Mouse (Mus musculus) hindbrain, embryonic 10.5 days (tissue): ENCODE measurements around the gene Gm7075. TPM values are rescaled to one million over a fixed set of nuclear protein-coding genes. Genes with fewer than 3 reads are reported as not detected.
A peak's percentile ranks its signal among the peaks of the same experiment; 100 is the strongest.
"Not testable (repeated sequence)": the region's sequence is repeated elsewhere in the genome, so short reads cannot be mapped to it uniquely, and the experiment has no call there.

Experiments used
- DNase-seq: peaks from one replicate; pipeline ENCODE4 v3.0.0-alpha.2; 2017; ENCODE audit warnings: low spot score
- H3K27ac ChIP-seq: fragments of 300-500 bp; sonication (generic); 2 replicates; pipeline ENCODE4 v1.5.1; 2016; ENCODE audit warnings: mild to moderate bottlenecking, moderate library complexity
- H3K27me3 ChIP-seq: fragments of 300-500 bp; sonication (generic); 2 replicates; pipeline ENCODE4 v1.6.1; 2016; ENCODE audit warnings: mild to moderate bottlenecking; ENCODE audit not compliant: poor library complexity, insufficient read depth, severe bottlenecking
- H3K36me3 ChIP-seq: fragments of 300-500 bp; sonication (generic); 2 replicates; pipeline ENCODE4 v1.6.1; 2016; ENCODE audit warnings: mild to moderate bottlenecking, moderate library complexity
- H3K4me1 ChIP-seq: fragments of 300-500 bp; sonication (generic); replicated peaks from 2 replicates; pipeline ENCODE4 v1.6.1; 2016; ENCODE audit warnings: mild to moderate bottlenecking
- H3K4me3 ChIP-seq: fragments of 300-500 bp; sonication (generic); 2 replicates; pipeline ENCODE4 v1.5.1; 2016; ENCODE audit warnings: mild to moderate bottlenecking, moderate library complexity
- H3K9me3 ChIP-seq: fragments of 300-500 bp; sonication (generic); 2 replicates; pipeline ENCODE4 v1.6.1; 2016; ENCODE audit warnings: mild to moderate bottlenecking, moderate library complexity
- WGBS: fragments of 180-500 bp; shearing (Covaris S2); methylation state at CpG from one replicate; pipeline ENCODE4 v1.1.7; 2016; 5-methylcytosine and 5-hydroxymethylcytosine counted together
- polyA plus RNA-seq: library from polyadenylated mRNA; unstranded; fragments of >200 nt; fragmentation: Nextera tagmentation; extraction: Ambion mirVana; gene quantifications from 2 replicates; pipeline ENCODE4 v1.2.1, GENCODE M21; 2016

The Gm7075 gene
- not detected in 2 replicates for polyA plus RNA-seq

DNA sequence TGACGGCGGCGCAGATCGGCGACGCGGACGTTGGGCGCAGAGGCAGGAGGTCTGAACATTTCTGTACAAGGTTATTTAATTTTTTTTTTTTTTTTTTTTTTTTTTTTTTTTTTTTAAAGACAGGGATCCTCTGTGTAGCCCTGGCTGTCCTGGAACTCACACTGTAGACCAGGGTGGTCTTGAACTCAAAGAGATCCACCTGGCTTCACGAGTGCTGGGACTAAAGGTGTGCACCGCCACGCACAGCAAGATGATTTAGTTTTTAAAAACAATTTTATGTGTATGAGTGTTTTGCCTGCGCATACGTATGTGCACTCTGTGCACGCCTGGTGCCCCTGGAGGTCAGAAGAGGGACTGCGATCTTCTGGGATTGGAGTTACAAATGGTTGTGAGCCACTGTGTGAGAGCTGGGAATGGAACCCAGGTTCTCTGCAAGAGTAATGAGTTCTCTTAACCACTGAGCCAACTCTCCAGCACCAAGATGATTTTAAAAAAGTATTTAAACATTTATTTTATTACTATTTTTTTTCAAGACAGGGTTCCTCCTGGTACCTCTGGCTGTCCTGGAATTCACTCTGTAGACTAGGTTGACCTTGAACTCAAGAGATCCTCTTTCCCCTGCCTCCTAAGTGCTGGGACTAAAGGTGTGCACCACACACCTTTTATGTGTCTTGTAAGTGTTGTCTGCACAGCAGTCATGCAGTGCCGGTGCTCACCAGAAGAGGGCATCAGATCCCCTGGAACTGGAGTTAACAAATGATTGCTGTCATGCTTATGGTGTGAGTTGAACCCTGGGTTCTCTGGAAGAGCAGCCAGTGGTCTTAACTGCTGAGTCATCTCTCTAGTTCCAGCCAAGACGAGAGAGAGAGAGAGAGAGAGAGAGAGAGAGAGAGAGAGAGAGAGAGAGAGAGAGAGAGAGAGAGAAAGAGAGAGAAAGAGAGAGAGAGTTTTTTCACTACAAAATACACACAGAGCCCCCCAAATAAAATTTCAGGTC is at the start of gene Gm7075:
Gene Gm7075, minus strand, starts transcription at position 51 of the 997 bp plus-strand sequence.
- Histone ChIP-seq H3K9me3 (no peaks in the 10 kb centered on the region), H3K4me1 (0 out of 2 replicates have a peak, but pooled peaks cover 3% of the 10 kb centered on the region), H3K27me3 (no peaks in the 10 kb centered on the region), H3K36me3 (no peaks in the 10 kb centered on the region), H3K4me3 (no peak within 1 kb of the TSS), H3K27ac (no peak within 1 kb of the TSS)
- 88% methylated on average over 18 of the region's 18 CpGs for WGBS
- peak; percentile 48 for DNase-seq

DNA sequence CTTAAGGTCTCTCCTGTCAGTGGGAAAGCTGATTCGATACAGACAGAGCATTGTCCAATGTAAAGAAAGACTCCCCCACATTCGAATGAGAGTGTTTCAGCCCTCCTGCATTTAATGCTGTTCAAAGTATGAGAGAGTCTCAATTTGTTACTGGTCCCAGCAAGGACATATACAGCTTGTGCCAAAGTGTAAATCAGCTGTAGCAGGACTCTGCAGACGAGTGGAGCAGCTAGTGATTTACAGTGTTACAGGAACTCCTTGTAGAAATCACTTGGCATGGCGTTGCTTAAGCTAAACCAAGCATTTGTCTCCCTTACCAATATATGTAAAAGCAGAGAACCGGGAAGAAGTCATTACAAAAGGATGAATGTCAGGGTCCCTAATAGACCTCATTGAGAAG is 39.3 kb upstream of the Gm7075 start:
- H3K9me3 ChIP-seq: no peaks in the 10 kb centered on the region
- H3K27me3 ChIP-seq: no peaks in the 10 kb centered on the region
- DNase-seq: no peak
- H3K27ac ChIP-seq: no peak overlapping the region
- no peak overlapping the region for H3K4me3 ChIP-seq
- no peaks in the 10 kb centered on the region for H3K36me3 ChIP-seq
- 84% methylated on average over 5 of the region's 5 CpGs for WGBS
- 0 out of 2 replicates have a peak, but pooled peaks cover 6% of the 10 kb centered on the region for H3K4me1 ChIP-seq

DNA sequence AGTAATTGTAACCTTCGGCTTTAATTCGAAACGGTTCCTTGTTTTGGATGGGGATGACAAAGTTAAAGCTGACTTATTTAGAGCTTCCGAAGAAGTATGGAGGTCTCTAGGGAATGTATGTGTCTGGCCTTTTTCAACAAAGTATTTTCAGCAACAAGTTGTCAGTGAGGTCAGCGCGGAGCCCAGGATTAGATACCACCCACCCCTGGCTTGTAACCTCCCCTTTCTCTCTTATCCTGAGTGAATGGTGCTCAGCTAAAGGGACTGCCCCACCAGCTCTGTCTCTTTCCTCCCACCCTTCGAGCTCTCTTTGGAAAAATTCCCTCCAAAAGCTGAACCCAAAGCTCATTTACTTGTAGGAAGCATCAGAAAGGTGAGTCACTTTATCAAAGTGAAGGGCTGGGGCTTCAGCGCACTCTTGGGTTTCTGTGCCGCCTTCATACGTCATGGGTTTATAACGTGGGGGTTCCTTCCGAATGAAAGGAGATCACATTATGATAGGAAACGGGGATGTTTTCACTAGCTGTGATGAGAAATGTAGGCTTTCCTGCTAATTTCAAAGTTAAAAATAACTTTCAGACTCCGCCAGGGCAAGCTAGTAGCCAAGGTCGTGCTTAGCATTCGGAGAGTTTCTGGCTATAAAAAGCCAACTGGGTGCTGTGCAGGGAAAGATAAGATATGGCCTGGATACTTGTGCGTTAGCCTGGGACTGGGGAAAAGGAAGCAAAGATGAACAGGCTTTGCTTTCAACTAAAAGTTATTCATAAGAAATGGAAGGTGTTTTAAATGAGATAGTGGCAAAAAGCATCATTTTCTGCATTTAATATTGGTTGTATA is 35.9 kb upstream of the Gm7075 start:
- 87% methylated on average over 17 of the region's 17 CpGs for WGBS
- no peaks in the 10 kb centered on the region for H3K27me3 ChIP-seq
- H3K4me3 ChIP-seq: no peak overlapping the region
- no peaks in the 10 kb centered on the region for H3K36me3 ChIP-seq
- 0 out of 2 replicates have a peak, but pooled peaks cover 6% of the 10 kb centered on the region for H3K4me1 ChIP-seq
- no peaks in the 10 kb centered on the region for H3K9me3 ChIP-seq
- no peak for DNase-seq
- no peak overlapping the region for H3K27ac ChIP-seq

DNA sequence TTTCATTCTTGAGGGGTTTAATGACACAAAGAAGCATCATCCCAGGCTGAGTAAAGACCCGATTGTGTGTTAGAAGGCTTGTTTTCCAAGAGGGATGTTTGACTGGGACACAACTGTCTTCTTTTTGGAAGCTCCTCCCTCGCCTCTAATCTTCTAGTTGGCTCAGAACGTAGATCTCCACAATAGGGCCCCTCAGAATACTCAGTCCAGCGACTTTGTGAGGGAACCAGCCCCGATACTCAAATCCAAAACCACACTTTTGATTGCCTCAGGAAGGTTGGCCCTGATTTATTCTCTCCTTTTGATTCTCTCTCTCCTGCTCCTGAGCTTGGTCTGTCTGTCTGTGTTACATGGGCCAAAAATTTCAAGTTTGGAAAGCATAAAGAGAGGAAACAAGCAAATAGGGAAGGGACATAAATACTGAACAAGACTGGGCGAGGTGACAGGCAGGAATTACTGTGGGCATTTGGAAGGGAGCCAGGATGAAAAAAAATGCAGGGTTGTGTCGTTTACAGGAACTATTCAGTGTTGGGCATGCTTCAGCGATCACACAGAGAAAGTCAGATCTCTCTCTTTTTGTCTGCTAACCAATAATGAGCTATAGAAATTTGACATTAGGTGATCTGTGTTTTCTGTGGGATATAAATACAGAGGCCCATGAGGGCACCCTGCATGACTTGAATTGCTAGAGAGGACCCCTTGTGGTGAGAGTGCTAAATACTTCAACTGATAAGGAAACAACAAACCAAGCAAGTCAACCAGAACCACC is 33.7 kb upstream of the Gm7075 start:
- no peaks in the 10 kb centered on the region for H3K9me3 ChIP-seq
- 0 out of 2 replicates have a peak, but pooled peaks cover 6% of the 10 kb centered on the region for H3K4me1 ChIP-seq
- 60% methylated on average over 8 of the region's 8 CpGs for WGBS
- no peaks in the 10 kb centered on the region for H3K36me3 ChIP-seq
- no peak for DNase-seq
- no peak overlapping the region for H3K4me3 ChIP-seq
- H3K27me3 ChIP-seq: no peaks in the 10 kb centered on the region
- H3K27ac ChIP-seq: no peak overlapping the region

DNA sequence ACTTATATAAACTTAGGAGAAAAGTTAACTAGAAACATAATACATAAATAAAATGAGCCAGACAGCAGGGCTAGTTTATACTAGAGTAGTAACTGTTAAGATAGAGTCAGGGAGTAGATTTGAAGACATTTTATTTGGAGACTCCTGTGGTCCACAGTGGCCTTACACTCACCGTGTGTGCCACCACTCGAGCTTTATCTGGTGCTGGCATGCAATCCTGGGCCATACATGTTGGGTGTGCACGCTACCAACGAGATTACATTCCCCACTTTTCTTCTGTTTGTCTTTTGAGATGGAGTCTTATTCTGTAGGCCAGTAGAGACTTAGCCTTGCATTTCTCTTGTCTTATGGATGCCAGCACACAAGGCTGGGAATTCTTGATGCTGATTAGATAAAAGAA is 32.3 kb upstream of the Gm7075 start:
- Histone ChIP-seq H3K27me3 (no peaks in the 10 kb centered on the region), H3K4me1 (0 out of 2 replicates have a peak, but pooled peaks cover 6% of the 10 kb centered on the region), H3K4me3 (no peak overlapping the region), H3K27ac (no peak overlapping the region), H3K36me3 (no peaks in the 10 kb centered on the region), H3K9me3 (no peaks in the 10 kb centered on the region)
- DNase-seq: no peak
- WGBS: 92% methylated on average over 4 of the region's 4 CpGs

DNA sequence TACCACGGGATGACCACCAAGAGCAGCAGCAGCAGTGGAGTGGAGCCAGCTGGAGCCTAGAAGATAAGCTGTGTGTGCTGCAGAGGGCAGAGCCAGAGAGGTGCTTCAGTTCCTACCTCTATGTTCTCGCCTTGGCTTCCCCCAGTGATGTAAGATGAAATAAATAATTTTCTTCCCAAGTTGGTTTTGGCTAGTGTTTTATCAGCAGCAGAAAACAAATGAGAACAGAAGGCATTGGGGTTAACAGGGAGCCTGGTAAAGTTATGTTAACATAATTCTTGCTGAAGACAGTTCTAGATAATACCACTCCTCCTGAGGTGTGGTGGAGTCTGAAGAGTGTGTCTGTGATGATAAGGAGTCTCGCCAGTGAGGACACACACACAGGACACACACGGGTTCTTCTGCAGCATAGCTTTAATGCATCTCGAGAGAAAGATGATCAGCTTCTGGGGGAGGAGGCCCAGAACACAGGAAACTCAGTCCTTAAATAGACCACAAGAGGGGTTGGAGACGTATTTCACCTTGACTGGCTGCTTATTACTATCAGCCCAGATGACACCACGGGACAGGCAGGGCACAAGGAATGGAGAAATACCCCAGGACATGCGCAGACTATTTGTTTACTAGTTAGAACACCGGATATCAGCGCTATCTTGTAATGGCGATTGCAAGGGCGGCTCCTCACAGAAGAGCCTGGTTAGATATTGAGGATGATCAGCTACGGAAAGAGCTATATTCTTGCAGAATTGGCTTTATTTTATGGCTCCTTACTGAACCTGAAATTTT is 23.2 kb upstream of the Gm7075 start:
- H3K4me1 ChIP-seq, H3K9me3 ChIP-seq, H3K36me3 ChIP-seq, H3K4me3 ChIP-seq, H3K27me3 ChIP-seq, DNase-seq, H3K27ac ChIP-seq: not testable (repeated sequence)
- 90% methylated on average over 13 of the region's 13 CpGs for WGBS

DNA sequence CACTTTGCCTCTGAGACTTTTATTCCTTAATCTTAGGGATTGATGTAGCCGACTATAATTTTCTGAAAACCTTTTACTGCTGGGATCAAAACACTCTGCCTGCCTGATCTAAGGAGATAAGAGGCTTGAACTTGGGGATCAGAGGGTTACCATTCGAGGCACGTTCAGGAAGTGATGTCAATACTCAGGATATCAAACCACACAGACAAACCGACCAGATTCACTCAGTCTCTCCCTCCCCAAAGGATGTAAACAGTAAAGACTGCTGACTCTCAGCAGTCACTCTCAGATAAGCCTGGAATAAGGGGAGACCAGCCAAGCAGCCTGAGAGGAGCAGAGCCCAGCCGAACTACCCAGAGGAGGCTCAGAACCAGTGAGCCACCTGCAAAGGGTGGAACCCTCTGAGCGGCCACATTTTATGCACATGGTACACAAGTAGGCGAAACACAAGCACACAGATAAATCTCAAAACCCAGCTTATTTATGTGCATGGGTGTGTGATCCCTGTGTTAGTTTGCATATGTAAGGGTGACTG is 18.2 kb upstream of the Gm7075 start:
- no peaks in the 10 kb centered on the region for H3K36me3 ChIP-seq
- no peak for DNase-seq
- no peaks in the 10 kb centered on the region for H3K9me3 ChIP-seq
- 72% methylated on average over 7 of the region's 7 CpGs for WGBS
- no peaks in the 10 kb centered on the region for H3K4me1 ChIP-seq
- H3K4me3 ChIP-seq: no peak overlapping the region
- H3K27ac ChIP-seq: no peak overlapping the region
- H3K27me3 ChIP-seq: no peaks in the 10 kb centered on the region

DNA sequence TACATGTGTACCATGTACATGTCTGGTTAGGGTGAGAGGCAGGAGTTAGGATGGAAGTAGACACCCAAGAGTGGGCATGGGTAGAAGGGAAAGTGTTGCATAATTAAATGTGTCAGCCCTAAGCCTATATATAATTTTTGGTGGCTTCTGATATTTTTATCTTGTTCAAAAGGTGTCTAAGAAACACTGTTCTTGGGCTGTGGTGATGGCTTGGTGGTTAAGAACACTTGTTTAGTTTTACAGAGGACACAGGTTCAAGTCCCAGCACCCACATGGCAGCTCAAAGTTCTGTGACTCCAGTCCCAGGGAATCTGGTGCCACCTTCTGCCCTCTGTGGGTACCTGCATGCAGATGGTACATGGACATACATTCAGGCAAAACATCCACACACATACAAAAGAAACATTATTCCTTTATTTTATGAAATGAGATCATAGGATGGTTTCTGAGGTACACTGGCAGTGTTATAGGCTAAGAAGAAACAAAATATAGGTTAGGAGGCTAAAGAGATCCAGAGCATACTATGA is 17.2 kb upstream of the Gm7075 start:
- no peak for DNase-seq
- H3K4me1 ChIP-seq: no peaks in the 10 kb centered on the region
- H3K36me3 ChIP-seq: no peaks in the 10 kb centered on the region
- H3K4me3 ChIP-seq: no peak overlapping the region
- no peak overlapping the region for H3K27ac ChIP-seq
- no peaks in the 10 kb centered on the region for H3K9me3 ChIP-seq
- no peaks in the 10 kb centered on the region for H3K27me3 ChIP-seq

DNA sequence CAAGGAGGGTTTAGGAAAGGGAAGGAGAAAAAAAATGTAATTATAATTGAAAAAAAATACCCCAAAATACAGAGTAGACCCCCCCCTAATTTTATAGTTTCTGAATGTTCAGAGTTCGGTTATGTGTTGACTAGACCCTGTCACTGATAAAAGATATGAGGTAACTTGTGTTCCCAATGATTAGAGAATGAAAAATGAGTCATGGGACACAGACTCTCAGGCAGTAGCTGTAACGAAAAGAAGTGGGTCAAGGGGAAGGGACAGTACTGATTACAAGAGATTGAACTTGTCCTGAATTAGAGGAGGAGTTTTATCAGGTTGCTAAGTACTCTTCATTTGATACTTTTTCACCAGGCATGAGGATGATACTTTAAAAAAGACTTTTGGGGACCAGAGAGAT is 11.3 kb upstream of the Gm7075 start:
- WGBS: 82% methylated on average over 2 of the region's 2 CpGs
- no peak for DNase-seq
- no peak overlapping the region for H3K27ac ChIP-seq
- no peaks in the 10 kb centered on the region for H3K9me3 ChIP-seq
- no peaks in the 10 kb centered on the region for H3K36me3 ChIP-seq
- H3K27me3 ChIP-seq: no peaks in the 10 kb centered on the region
- no peak overlapping the region for H3K4me3 ChIP-seq
- H3K4me1 ChIP-seq: 0 out of 2 replicates have a peak, but pooled peaks cover 5% of the 10 kb centered on the region

DNA sequence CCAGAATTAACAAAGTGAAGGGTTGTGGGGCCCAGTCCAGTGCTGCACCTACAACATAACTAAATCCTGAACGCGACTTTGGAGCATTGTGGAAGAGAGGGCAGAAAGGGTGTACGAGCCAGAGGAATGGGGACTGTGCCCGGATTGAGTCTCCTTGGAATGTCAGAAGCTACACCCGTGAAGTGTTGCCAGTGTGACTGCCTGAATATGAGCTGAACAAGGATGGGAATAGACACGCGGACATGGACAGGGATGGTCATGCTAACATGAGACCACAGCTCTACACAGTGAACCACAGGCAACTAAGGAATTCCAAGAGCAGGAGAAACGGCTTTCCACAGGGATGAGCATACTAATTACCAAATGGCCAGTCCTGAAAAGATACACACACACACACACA is 10.5 kb upstream of the Gm7075 start:
- 89% methylated on average over 8 of the region's 8 CpGs for WGBS
- Histone ChIP-seq H3K36me3 (no peaks in the 10 kb centered on the region), H3K4me3 (no peak overlapping the region), H3K27ac (no peak overlapping the region), H3K27me3 (no peaks in the 10 kb centered on the region), H3K4me1 (0 out of 2 replicates have a peak, but pooled peaks cover 6% of the 10 kb centered on the region), H3K9me3 (no peaks in the 10 kb centered on the region)
- DNase-seq: no peak

DNA sequence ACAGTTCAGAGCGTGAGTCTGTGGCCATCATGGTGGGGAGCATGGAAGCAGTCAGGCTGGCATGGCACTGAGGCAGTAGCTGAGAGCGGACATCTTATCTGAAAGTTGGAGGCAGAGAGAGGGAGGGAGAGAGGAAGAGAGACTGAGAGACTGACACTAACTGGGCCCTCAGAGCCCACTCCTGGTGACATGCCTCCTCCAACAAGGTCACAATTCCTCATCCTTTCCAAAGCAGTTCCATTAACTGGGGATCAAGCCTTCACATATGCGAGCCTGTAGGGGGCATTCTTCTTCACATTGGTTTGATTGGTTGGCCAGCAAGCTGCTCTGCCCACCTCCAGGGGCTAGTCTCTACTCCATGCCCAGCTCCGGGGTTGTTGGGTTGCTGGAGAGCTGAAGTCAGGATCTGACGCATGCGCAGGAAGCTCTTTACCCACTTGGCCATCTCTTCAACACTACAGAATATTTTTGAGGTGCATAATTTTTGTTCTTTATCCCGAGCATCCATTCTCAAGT is 9.7 kb upstream of the Gm7075 start:
- H3K4me1 ChIP-seq: 0 out of 2 replicates have a peak, but pooled peaks cover 9% of the 10 kb centered on the region
- 92% methylated on average over 7 of the region's 7 CpGs for WGBS
- H3K4me3 ChIP-seq: no peak overlapping the region
- no peak for DNase-seq
- no peaks in the 10 kb centered on the region for H3K9me3 ChIP-seq
- H3K27me3 ChIP-seq: no peaks in the 10 kb centered on the region
- no peaks in the 10 kb centered on the region for H3K36me3 ChIP-seq
- H3K27ac ChIP-seq: no peak overlapping the region
